Mouse (Mus musculus): ENCODE measurements around the gene Gstt1. TPM values are rescaled to one million over a fixed set of nuclear protein-coding genes. Genes with fewer than 3 reads are reported as not detected.

The Gstt1 gene
- polyA plus RNA-seq, 1 experiment from 2014 or later: 4.3 TPM

Other genes starting within 250 kb of the Gstt1 start
- gene Lrrc75b, start 238.3 kb downstream of the Gstt1 start, polyA plus RNA-seq (2016; fragmentation: Nextera tagmentation; extraction: Ambion mirVana): 1.6 and 2.3 TPM in 2 replicates
- gene Ggt1, start 237.0 kb downstream of the Gstt1 start, polyA plus RNA-seq (2016; fragmentation: Nextera tagmentation; extraction: Ambion mirVana): 1.5 and 2.3 TPM in 2 replicates
- 0.75 and 0.77 TPM in 2 replicates for gene Ggt5, start 209.2 kb downstream of the Gstt1 start, polyA plus RNA-seq (2016; fragmentation: Nextera tagmentation; extraction: Ambion mirVana)
- 1.6 and 1.8 TPM in 2 replicates for gene Susd2, start 154.6 kb downstream of the Gstt1 start, polyA plus RNA-seq (2016; fragmentation: Nextera tagmentation; extraction: Ambion mirVana)
- gene Cabin1, start 34.2 kb downstream of the Gstt1 start, polyA plus RNA-seq (2016; fragmentation: Nextera tagmentation; extraction: Ambion mirVana): 32.5 and 39.0 TPM in 2 replicates
- 93.8 and 103 TPM in 2 replicates for gene Ddt, start 25.2 kb downstream of the Gstt1 start, polyA plus RNA-seq (2016; fragmentation: Nextera tagmentation; extraction: Ambion mirVana)
- not detected in 2 replicates for gene Gm20441, start 17.6 kb downstream of the Gstt1 start, polyA plus RNA-seq (2016; fragmentation: Nextera tagmentation; extraction: Ambion mirVana)
- 2.4 and 4.3 TPM in 2 replicates for gene Gstt3, start 17.2 kb downstream of the Gstt1 start, polyA plus RNA-seq (2016; fragmentation: Nextera tagmentation; extraction: Ambion mirVana)
- 0.21 TPM in 1 of 2 replicates, not detected in the other for gene Gstt4, start 24.0 kb upstream of the Gstt1 start, polyA plus RNA-seq (2016; fragmentation: Nextera tagmentation; extraction: Ambion mirVana)
- 6.8 and 8.5 TPM in 2 replicates for gene Gstt2, start 38.8 kb upstream of the Gstt1 start, polyA plus RNA-seq (2016; fragmentation: Nextera tagmentation; extraction: Ambion mirVana)
- 3,361 and 3,650 TPM in 2 replicates for gene Mif, start 61.7 kb upstream of the Gstt1 start, polyA plus RNA-seq (2016; fragmentation: Nextera tagmentation; extraction: Ambion mirVana)
- gene Derl3, start 94.8 kb upstream of the Gstt1 start, polyA plus RNA-seq (2016; fragmentation: Nextera tagmentation; extraction: Ambion mirVana): 2.3 and 3.0 TPM in 2 replicates
- 284 and 291 TPM in 2 replicates for gene Smarcb1, start 123.0 kb upstream of the Gstt1 start, polyA plus RNA-seq (2016; fragmentation: Nextera tagmentation; extraction: Ambion mirVana)
- 8.4 and 9.6 TPM in 2 replicates for gene Chchd10, start 134.5 kb upstream of the Gstt1 start, polyA plus RNA-seq (2016; fragmentation: Nextera tagmentation; extraction: Ambion mirVana)
- gene Mmp11, start 137.9 kb upstream of the Gstt1 start, polyA plus RNA-seq (2016; fragmentation: Nextera tagmentation; extraction: Ambion mirVana): 36.7 and 46.4 TPM in 2 replicates
- 0.29 and 0.56 TPM in 2 replicates for gene Gm867, start 142.1 kb upstream of the Gstt1 start, polyA plus RNA-seq (2016; fragmentation: Nextera tagmentation; extraction: Ambion mirVana)
- 0.42 and 1.1 TPM in 2 replicates for gene Vpreb3, start 144.5 kb upstream of the Gstt1 start, polyA plus RNA-seq (2016; fragmentation: Nextera tagmentation; extraction: Ambion mirVana)
- 0.10 TPM in 1 of 2 replicates, not detected in the other for gene Gm5134, start 155.9 kb upstream of the Gstt1 start, polyA plus RNA-seq (2016; fragmentation: Nextera tagmentation; extraction: Ambion mirVana)
- gene Zfp280b, start 234.1 kb upstream of the Gstt1 start, polyA plus RNA-seq (2016; fragmentation: Nextera tagmentation; extraction: Ambion mirVana): 38.4 and 41.2 TPM in 2 replicates